Mouse (Mus musculus) midbrain, postnatal 0 days (tissue): Measurements from ENCODE around the gene Slc5a9. TPM values are rescaled to one million over a fixed set of nuclear protein-coding genes. Genes with fewer than 3 reads are reported as not detected.

Experiments
- ATAC-seq: fragments of 200-750 bp; cut with Nextera tagmentation; 2 replicates; pipeline ENCODE4 v1.8.0; 2017; ENCODE audit warnings: moderate number of reproducible peaks, mild to moderate bottlenecking, moderate TSS enrichment, moderate library complexity; ENCODE audit not compliant: low FRiP score
- DNase-seq: peaks from one replicate; pipeline ENCODE4 v3.0.0-alpha.2; 2015; ENCODE audit warnings: low spot score
- H3K27ac ChIP-seq: fragments of 300-500 bp; sonication (generic); 2 replicates; pipeline ENCODE4 v1.5.1; 2014; ENCODE audit warnings: low read depth, mild to moderate bottlenecking, low read length, mixed read lengths
- H3K27me3 ChIP-seq: fragments of 300-500 bp; sonication (generic); 2 replicates; pipeline ENCODE4 v1.6.1; 2014; ENCODE audit warnings: low read length, control low read depth, mixed read lengths; ENCODE audit not compliant: insufficient read depth
- H3K36me3 ChIP-seq: fragments of 300-500 bp; sonication (generic); 2 replicates; pipeline ENCODE4 v1.6.1; 2014; ENCODE audit warnings: low read length, control low read depth, mixed read lengths; ENCODE audit not compliant: insufficient read depth
- H3K4me1 ChIP-seq: fragments of 300-500 bp; sonication (generic); 2 replicates; pipeline ENCODE4 v1.6.1; 2014; ENCODE audit warnings: mild to moderate bottlenecking, control low read depth, antibody characterized with exemption, low read length, mixed read lengths; ENCODE audit not compliant: insufficient read depth
- H3K4me2 ChIP-seq: fragments of 300-500 bp; sonication (generic); 2 replicates; pipeline ENCODE4 v1.6.1; 2014; ENCODE audit warnings: low read depth, mild to moderate bottlenecking, low read length, mixed read lengths; ENCODE audit not compliant: poor library complexity, severe bottlenecking
- H3K4me3 ChIP-seq: fragments of 300-500 bp; sonication (generic); 2 replicates; pipeline ENCODE4 v1.5.1; 2014; ENCODE audit warnings: low read depth, mild to moderate bottlenecking, low read length, moderate library complexity
- H3K9ac ChIP-seq: fragments of 300-500 bp; sonication (generic); replicated peaks from 2 replicates; pipeline ENCODE4 v1.6.1; 2014; ENCODE audit warnings: mild to moderate bottlenecking, low read length, moderate library complexity, mixed read lengths; ENCODE audit not compliant: poor library complexity, severe bottlenecking
- H3K9me3 ChIP-seq: fragments of 300-500 bp; sonication (generic); 2 replicates; pipeline ENCODE4 v1.6.1; 2016; ENCODE audit warnings: low read length, control low read depth
- CTCF ChIP-seq: IDR thresholded peaks from 2 replicates; pipeline ENCODE4 v1.5.1; 2016; ENCODE audit warnings: antibody characterized with exemption, mild to moderate bottlenecking
- WGBS: fragments of 180-500 bp; shearing (Covaris S2); extraction: QIAGEN DNeasy Blood & Tissue Kit; methylation state at CpG from one replicate; pipeline ENCODE4 v1.1.7; 2014; 5-methylcytosine and 5-hydroxymethylcytosine counted together
- polyA plus RNA-seq: library from polyadenylated mRNA; unstranded; fragments of >200 nt; fragmentation: Nextera tagmentation; extraction: Ambion mirVana; gene quantifications from 2 replicates; pipeline ENCODE4 v1.2.1, GENCODE M21; 2015
- total RNA-seq: library from RNA; depleted of rRNA; stranded (reverse); fragments of >200 nt; gene quantifications from 2 replicates; pipeline ENCODE4 v1.2.3, GENCODE M21; 2014

Slc5a9 gene
- total and polyA plus RNA-seq, 2 experiments from 2014 or later, result not detected

GRCm38 (mm10) chr4:111897755-111898154 lies 5.0 kb downstream of the Slc5a9 start:
- no peaks in the 10 kb centered on the region for H3K4me1 ChIP-seq
- no peaks in the 10 kb centered on the region for H3K36me3 ChIP-seq
- H3K27ac ChIP-seq, result no peak overlapping the region
- WGBS, result 41% methylated on average over 1 of the region's 1 CpGs
- no peaks in the 10 kb centered on the region for H3K9me3 ChIP-seq
- H3K4me3 ChIP-seq, result no peak overlapping the region
- H3K4me2 ChIP-seq, result no peak overlapping the region
- H3K9ac ChIP-seq, result no peak overlapping the region
- DNase-seq (no peak), ATAC-seq (no peak)
- no peak for TF ChIP-seq CTCF
- H3K27me3 ChIP-seq, result no peaks in the 10 kb centered on the region

DNA sequence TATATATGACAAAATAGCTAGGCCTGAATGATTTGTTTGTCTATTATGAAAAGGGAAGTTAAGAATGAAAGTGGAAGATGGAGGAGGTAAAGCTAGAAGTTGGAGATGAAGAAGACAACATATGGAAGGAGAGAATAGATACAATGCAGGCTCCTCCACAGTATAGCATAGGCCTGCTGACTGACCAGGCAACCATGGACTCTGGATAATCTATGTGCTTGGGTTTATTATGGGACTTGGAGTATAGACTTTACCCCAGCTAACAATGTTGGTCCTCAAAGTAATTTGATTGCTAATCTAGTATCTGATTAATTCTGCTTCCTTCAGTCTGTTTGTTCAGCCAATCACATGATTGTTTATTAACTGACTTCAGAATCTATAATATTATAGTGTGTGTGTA lies 10.6 kb downstream of the Slc5a9 start:
- H3K9me3 ChIP-seq, result no peaks in the 10 kb centered on the region
- H3K36me3 ChIP-seq, result no peaks in the 10 kb centered on the region
- no peaks in the 10 kb centered on the region for H3K4me1 ChIP-seq
- H3K9ac ChIP-seq, result no peak overlapping the region
- no peak overlapping the region for H3K27ac ChIP-seq
- ATAC-seq, result no peak
- H3K4me3 ChIP-seq, result no peak overlapping the region
- no peak for DNase-seq
- no peaks in the 10 kb centered on the region for H3K27me3 ChIP-seq
- H3K4me2 ChIP-seq, result no peak overlapping the region
- TF ChIP-seq CTCF, result no peak

GRCm38 (mm10) chr4:111886607-111887006 lies 16.1 kb downstream of the Slc5a9 start:
- H3K9me3 ChIP-seq, result no peaks in the 10 kb centered on the region
- no peak overlapping the region for H3K9ac ChIP-seq
- peak; percentile 97 for TF ChIP-seq CTCF
- H3K27ac ChIP-seq, result no peak overlapping the region
- H3K36me3 ChIP-seq, result no peaks in the 10 kb centered on the region
- ATAC-seq, result peak; percentile 89
- WGBS, result 14% methylated on average over 4 of the region's 4 CpGs
- H3K4me3 ChIP-seq, result no peak overlapping the region
- no peaks in the 10 kb centered on the region for H3K4me1 ChIP-seq
- no peak overlapping the region for H3K4me2 ChIP-seq
- DNase-seq, result peak; percentile 81
- H3K27me3 ChIP-seq, result no peaks in the 10 kb centered on the region

GRCm38 (mm10) chr4:111886018-111886417 lies 16.7 kb downstream of the Slc5a9 start:
- TF ChIP-seq CTCF, result peak; percentile 90
- Histone ChIP-seq H3K9me3 (no peaks in the 10 kb centered on the region), H3K9ac (no peak overlapping the region), H3K27ac (no peak overlapping the region), H3K4me3 (no peak overlapping the region), H3K27me3 (no peaks in the 10 kb centered on the region), H3K4me2 (peak overlapping the region; percentile 32; the same call in 1 of the 2 replicates), H3K4me1 (no peaks in the 10 kb centered on the region), H3K36me3 (no peaks in the 10 kb centered on the region)
- DNase-seq, result peak; percentile 78
- 12% methylated on average over 7 of the region's 7 CpGs for WGBS
- peak; percentile 81 for ATAC-seq

DNA sequence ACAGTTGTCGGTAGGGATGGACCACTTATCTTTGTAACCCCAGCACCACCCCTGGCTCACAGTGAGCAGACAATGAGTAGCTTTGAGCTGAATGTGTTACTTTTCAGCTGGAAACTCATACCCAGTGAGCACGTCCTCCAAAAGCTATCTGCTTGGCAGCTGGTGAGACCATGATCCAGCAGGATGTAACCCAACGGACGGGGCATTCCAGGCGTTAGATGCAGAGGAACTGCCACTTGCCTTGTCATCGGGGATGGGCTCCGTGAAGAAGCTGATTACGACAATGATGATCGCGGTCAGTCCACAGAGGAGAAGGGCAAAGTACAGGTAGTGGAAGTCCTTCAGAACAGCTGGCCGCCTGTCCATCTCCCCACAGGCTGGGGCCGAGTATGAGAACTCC lies 19.2 kb downstream of the Slc5a9 start:
- no peak overlapping the region for H3K4me3 ChIP-seq
- no peak overlapping the region for H3K4me2 ChIP-seq
- H3K36me3 ChIP-seq, result no peaks in the 10 kb centered on the region
- WGBS, result 87% methylated on average over 12 of the region's 12 CpGs
- H3K4me1 ChIP-seq, result no peaks in the 10 kb centered on the region
- H3K27ac ChIP-seq, result no peak overlapping the region
- no peak for TF ChIP-seq CTCF
- DNase-seq, result no peak
- no peaks in the 10 kb centered on the region for H3K9me3 ChIP-seq
- H3K9ac ChIP-seq, result no peak overlapping the region
- ATAC-seq, result no peak
- H3K27me3 ChIP-seq, result no peaks in the 10 kb centered on the region

DNA sequence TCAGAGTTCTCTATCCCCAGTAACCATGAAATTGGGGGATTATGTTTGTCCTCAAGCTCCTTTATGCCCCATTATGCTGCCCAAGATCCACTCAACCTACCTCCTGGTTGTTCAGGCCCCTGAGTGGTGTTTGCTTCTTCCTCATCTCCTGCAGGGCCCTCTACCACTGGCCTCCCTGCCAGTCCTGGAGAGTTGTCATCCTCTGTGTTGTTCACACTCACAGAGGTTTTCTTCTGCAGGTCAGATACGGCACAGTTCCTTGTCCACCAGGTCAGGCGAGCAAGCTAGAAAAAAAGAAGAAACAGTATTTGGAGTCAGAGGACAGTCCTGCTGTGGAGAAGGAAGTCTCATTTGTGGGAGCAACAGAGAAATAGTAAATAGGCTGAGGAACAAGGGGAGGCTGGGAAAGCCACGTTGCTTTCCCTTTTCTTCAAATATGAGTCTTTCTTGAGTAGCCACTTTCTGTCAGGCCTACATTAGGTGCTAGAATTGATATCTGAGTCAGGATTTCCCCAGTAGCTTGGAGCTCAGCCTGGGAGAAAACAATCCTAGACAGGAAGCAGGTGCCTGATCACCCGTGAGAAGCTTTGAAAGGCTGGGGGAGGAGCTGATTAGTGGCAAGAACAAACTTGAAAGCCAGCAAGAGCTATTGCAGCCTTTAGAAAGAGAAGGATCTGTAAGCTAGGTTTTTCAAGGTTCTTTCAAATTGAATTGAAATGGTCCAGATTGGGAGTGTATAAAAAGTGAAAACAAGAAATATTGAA lies 22.4 kb downstream of the Slc5a9 start:
- Histone ChIP-seq H3K4me3 (no peak overlapping the region), H3K4me2 (no peak overlapping the region), H3K36me3 (no peaks in the 10 kb centered on the region), H3K9me3 (no peaks in the 10 kb centered on the region), H3K9ac (no peak overlapping the region), H3K27ac (no peak overlapping the region), H3K4me1 (no peaks in the 10 kb centered on the region), H3K27me3 (no peaks in the 10 kb centered on the region)
- no peak for DNase-seq
- ATAC-seq, result no peak
- no peak for TF ChIP-seq CTCF
- WGBS, result 45% methylated on average over 4 of the region's 4 CpGs
